Mouse (Mus musculus) stomach, postnatal 0 days (tissue): ENCODE measurements around the gene Tnr.

Experiments
- CTCF ChIP-seq: IDR thresholded peaks from 2 replicates; pipeline ENCODE4 v1.5.1; 2016; ENCODE audit warnings: antibody characterized with exemption, low read depth, mild to moderate bottlenecking, moderate library complexity
- EP300 ChIP-seq: optimal IDR thresholded peaks from 2 replicates; pipeline ENCODE3; 2016; ENCODE audit warnings: antibody characterized with exemption

- no peak for TF ChIP-seq CTCF
- no peak for TF ChIP-seq EP300
Observed at GRCm38 (mm10) chr1:159735099-159735498, 211.5 kb downstream of the Tnr start.
